Mouse (Mus musculus): ENCODE measurements at regions not wholly inside any gene's neighbourhood (a gene's known extent, or its start where the extent isn't known, plus 50 kb on each side); places are given as distances from the start of the nearest gene placed in this dataset.

DNA sequence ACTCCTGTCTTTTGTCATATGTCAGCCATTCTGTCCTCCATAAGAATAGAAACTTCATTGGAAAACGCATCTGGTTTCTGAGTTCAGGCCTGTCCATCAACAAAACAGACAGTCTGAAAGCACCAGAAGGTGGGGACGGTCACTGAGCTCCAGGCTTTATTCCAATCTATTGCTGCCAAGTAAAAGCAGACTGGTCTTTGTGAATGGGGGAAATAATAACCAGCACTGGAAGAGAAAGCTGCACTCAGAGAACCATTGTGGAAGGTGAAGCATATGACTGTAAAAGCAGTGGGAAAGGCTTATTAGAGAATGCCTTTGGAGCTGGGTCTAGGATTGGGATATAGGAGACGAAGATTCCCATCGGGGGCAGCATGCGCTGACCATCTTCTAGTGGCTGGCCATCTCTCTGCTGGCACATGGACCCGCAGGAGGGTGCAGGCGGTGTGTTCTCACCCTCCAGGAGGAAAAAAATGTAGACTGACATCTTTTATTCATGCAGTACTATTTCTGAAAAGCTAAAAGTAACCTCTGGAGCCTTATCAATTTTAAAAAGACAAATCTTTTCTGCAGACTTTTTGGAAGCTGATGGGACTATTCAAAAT is 1638.0 kb downstream of the Car8 start:
- DNase-seq (ENCODE audit: low read depth, low spot score): no peak

DNA sequence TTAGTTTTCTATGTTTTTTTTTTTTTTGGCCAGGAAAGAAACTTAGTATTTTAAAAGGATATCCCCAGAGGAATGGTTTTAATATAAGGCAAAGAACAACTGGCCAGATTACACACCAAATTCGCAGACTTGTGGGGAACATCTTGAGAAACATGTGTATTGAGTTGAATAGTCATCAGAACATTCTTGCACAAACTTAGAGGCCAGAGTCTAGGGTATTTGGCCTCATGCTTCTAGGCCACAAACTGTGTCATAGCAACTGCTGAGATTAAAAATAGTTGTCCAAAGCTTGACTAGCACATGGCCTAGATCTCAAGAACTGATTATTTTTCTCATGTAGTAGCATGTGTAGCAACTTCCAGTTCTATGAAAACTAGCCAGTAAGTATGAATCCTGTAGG is 1642.5 kb downstream of the Car8 start:
- no peak for DNase-seq (ENCODE audit: low read depth, low spot score)

DNA sequence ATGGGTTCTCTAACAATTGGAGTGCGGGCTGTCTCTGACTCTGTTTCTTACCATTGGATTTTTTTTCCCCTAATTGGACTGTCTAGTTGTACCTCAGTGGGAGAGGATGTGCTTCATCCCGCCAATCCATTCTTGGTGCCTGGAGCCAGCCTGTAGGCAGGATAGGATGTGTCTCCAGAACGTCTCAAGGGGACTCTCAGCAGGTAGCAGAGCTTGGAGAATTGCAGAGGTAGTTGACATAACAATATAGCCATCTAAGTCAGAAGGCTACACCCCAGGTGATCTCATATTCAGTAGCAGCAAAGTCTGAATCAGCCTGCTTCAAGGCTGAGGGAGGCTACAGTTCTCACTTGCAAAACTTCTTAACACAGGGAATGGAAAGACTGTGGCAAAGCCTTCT is 1646.0 kb downstream of the Car8 start:
- peak; percentile 43 for DNase-seq (ENCODE audit: low read depth, low spot score)

DNA sequence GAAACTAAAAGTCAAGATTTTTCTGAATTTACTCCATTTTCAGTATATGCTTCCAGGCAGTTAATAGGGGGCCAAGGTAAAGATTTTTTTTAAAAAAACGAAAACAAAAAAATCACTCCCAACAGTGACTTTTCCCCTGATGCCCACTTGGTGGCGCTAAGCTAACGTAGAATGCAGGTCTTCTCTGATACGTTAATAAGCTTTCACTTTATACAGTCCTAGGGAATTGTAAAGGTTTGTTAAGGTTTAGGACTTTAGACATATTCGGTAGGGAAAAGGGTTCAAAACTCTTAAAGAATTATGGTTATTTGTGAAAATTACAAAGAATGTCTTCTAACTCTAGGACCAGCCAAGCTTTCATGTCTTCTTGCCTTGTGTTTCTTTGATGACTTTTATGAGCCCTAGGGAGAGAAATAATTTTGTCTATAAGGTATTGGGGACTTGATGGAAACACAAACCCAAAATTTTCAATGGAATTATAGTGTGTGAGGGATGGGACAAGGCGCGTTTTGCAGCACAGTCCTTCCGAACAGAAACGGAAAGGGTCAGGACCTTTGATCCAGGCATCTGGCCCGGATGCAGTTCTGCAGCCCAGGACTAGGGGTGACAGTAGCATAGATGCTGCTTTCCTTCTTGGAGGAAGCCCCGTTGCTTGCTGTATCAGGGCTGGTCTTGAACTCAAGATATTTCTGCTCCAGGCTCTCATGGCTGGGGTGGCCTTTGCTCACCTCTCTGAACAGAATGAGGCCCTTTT is 1677.1 kb downstream of the Car8 start:
- no peak for DNase-seq (ENCODE audit: low read depth, low spot score)

DNA sequence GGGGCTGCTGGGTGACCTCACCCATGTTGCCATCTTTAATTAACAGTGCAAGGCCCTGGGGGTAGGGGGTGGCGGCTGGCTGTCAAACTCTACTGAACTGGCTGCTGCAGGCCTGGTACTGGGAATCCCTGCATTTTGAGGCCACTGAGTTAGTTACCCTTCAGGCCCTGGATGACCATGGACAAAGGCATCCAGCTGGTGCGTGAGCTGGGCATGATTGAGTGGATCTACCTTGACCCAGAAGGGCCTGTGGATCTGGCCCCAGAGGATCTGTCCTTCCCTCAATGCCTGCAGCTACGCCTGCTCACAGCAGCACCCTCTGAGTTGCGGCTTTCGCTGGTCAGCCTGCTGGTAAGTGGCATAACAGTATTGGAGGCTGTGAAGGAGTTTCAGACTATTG is 1699.2 kb downstream of the Car8 start:
- DNase-seq (ENCODE audit: low read depth, low spot score): no peak

DNA sequence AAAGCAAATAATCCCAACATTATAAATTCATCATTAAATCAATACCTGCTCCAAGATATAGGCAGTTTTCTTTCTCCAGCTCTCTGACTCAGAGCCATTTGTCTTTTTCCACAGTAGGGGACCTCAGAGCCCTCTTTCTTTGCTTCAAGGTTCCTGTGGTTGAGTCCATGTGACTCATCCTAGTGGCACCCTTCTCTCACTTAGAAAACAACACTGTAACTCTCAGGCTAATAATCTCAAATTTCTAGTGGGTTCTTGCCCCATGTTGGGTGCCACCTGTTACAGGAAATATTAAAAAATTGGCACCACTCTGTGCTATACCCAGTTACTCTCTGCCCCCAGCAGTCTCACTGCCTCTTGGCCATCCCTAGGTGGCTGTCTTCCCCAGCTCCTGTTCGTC is 1706.4 kb downstream of the Car8 start:
- no peak for DNase-seq (ENCODE audit: low read depth, low spot score)

DNA sequence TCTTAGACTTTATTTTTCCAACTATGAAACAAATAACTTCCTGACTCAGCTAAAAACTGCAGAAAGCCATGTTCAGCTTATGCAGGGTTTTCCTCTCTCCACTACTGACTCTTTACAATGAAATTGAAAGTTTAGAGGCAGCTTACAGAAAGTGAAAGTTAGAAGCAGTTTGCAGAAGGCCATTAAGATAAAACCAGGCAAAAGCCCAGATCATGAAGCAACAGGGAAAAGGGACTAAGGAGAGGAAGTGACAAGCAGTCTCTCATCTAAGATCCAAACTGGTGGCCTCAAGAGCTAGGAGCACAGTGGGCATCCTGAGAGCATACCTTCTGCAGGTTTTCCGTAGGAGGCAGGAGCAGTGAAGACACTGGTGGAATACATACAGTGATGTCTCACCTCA is 1721.2 kb downstream of the Car8 start:
- DNase-seq (ENCODE audit: low read depth, low spot score): no peak

DNA sequence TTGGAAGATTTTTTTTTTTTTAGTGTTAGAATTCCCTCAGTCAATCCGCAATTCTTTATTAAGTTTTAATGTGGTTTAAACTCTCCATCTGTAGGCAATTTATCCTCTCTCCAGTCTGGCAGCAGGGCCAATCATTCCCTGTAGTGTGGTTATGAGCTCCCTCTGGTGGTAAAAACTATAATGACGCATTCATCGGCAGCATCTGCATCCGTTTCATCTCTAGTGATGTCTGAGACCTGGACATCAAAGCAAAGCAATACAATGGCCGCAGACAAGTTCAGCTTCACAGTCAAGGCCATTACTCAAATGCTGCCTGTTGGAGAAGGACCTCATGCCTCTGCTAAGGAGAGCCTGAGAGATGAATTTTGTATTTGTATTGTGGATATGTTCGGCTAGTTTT is 1721.7 kb upstream of the Impad1 start:
- DNase-seq (ENCODE audit: low read depth, low spot score): peak; percentile 22

DNA sequence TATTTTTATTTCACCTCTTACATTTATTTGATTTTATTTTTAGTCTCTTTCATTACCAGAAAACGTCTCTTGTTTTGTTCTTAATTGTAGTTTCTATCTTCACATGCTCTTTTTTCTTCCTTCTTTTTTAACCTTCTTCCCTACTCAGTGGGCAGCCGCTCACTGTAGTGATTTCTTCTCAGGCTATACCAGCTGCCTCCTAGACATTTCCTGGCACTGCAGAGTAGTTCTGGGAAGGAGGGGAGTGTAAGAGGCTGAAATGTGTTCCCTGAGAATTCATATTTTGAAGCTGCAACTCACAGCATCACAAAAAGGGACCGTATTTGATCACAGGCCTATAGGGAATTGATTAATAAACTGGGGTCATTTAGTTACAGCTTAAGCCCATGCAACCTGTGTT is 1720.5 kb upstream of the Impad1 start:
- no peak for DNase-seq (ENCODE audit: low read depth, low spot score)

DNA sequence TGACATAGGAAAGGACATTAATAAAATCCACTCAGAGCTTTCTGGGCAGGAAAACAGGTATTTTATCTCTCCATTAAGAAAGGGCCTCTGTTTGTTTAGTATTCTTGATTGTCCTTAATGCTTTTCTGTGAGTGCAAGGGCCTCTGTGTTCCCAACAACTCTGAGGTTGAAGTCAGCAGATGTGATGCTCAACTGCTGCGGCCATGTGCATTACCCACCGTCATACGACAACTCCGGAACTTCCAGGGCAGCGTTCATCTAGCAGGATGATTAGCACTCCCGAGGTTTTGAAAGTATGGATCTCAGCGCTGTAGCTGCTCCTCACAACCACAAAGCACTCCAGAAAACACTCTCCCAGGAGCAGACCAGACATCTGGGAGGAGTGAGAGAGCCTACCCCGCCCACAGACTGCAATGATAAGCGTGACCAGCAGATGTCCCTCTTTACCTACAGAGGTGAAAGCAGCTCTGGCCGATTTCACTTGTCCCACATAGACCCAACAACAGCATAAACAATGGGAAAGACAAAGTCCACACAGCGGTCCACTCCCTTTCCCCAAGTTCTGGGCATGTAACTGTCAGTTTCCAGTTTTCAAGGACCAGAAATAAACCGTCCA is 1719.7 kb upstream of the Impad1 start:
- DNase-seq (ENCODE audit: low read depth, low spot score): peak; percentile 39

DNA sequence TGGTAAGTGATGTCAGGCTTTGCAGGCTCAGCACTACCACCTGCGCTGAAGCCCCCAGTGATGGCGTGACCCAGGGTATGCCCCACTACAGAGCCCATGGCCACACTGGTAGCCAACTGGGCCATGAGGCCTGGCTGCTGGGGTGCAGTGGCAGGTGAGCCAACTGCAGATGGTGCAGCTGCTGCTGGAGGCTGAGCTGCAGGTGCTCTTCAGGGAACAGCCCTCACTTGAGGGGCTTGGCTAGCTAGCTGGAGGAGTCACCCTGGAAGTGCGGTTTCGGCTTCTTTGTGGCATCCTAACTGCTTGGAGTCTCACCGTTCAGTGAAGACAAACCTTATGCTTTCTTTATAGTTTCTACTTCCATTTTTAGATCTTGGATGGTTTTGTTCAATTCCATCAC is 1714.9 kb upstream of the Impad1 start:
- no peak for DNase-seq (ENCODE audit: low read depth, low spot score)

Measured in WW6 (cell line).